Mouse (Mus musculus) kidney, postnatal 0 days (tissue): ENCODE data around the gene Il4ra. TPM values are rescaled to one million over a fixed set of nuclear protein-coding genes. Genes with fewer than 3 reads are reported as not detected.

ENCODE experiments used
- ATAC-seq: fragments of 200-750 bp; cut with Nextera tagmentation; replicated peaks from 2 replicates; pipeline ENCODE4 v1.8.0; 2017; ENCODE audit warnings: low read depth, moderate number of reproducible peaks, moderate TSS enrichment, moderate library complexity; ENCODE audit not compliant: low FRiP score
- DNase-seq: peaks from one replicate; pipeline ENCODE4 v3.0.0-alpha.2; 2016; ENCODE audit warnings: low spot score
- H3K27ac ChIP-seq: fragments of 300-500 bp; sonication (generic); 2 replicates; pipeline ENCODE4 v1.5.1; 2014; ENCODE audit warnings: mild to moderate bottlenecking
- H3K27me3 ChIP-seq: fragments of 300-500 bp; sonication (generic); 2 replicates; pipeline ENCODE4 v1.6.1; 2014; ENCODE audit warnings: low read length, mixed read lengths; ENCODE audit not compliant: insufficient read depth
- H3K36me3 ChIP-seq: fragments of 300-500 bp; sonication (generic); 2 replicates; pipeline ENCODE4 v1.6.1; 2014; ENCODE audit warnings: low read length, mixed read lengths; ENCODE audit not compliant: insufficient read depth
- H3K4me1 ChIP-seq: fragments of 300-500 bp; sonication (generic); replicated peaks from 2 replicates; pipeline ENCODE4 v1.6.1; 2014; ENCODE audit warnings: antibody characterized with exemption, low read length, mixed read lengths; ENCODE audit not compliant: insufficient read depth
- H3K4me2 ChIP-seq: fragments of 300-500 bp; sonication (generic); 2 replicates; pipeline ENCODE4 v1.6.1; 2014; ENCODE audit warnings: mild to moderate bottlenecking, low read length, moderate library complexity, mixed read lengths
- H3K4me3 ChIP-seq: fragments of 300-500 bp; sonication (generic); replicated peaks from 2 replicates; pipeline ENCODE4 v1.5.1; 2014; ENCODE audit warnings: low read depth, low read length
- H3K9ac ChIP-seq: fragments of 300-500 bp; sonication (generic); 2 replicates; pipeline ENCODE4 v1.6.1; 2014; ENCODE audit warnings: low read depth, low read length
- H3K9me3 ChIP-seq: fragments of 300-500 bp; sonication (generic); replicated peaks from 2 replicates; pipeline ENCODE4 v1.6.1; 2016; ENCODE audit warnings: low read length, inconsistent platforms, mixed read lengths
- CTCF ChIP-seq: IDR thresholded peaks from 2 replicates; pipeline ENCODE4 v1.5.1; 2016; ENCODE audit warnings: antibody characterized with exemption, low read depth, mild to moderate bottlenecking, moderate library complexity
- WGBS: fragments of 180-500 bp; shearing (Covaris S2); extraction: QIAGEN DNeasy Blood & Tissue Kit; methylation state at CpG from one replicate; pipeline ENCODE4 v1.1.7; 2014; 5-methylcytosine and 5-hydroxymethylcytosine counted together
- polyA plus RNA-seq: library from polyadenylated mRNA; unstranded; fragments of >200 nt; fragmentation: Nextera tagmentation; extraction: Ambion mirVana; gene quantifications from 2 replicates; pipeline ENCODE4 v1.2.1, GENCODE M21; 2015

The Il4ra gene
- polyA plus RNA-seq, 1 experiment from 2014 or later: 10.0 TPM

DNA sequence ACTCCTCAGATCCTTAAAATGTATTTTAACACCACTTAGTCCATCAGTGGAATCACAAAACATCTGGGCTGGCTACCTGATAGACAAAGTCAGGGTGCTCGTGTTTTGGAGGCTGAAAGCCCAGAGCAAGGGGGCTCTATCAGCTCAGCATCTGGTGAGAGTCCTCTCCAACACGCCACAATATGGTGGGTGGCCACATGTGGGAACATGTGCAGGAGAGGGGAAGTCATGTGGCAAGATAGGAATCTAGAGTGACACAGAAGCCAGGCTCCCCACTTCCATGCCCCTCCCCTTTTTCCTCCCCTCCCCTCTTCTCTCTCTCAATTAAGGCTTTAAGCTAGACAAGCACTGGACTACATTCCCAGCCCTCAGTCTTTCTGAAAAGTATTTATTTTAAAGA is 40.1 kb upstream of the Il4ra start:
- Histone ChIP-seq H3K9ac (no peak overlapping the region), H3K4me1 (no peaks in the 10 kb centered on the region), H3K27me3 (no peaks in the 10 kb centered on the region), H3K4me3 (no peak overlapping the region), H3K9me3 (no peaks in the 10 kb centered on the region), H3K36me3 (no peaks in the 10 kb centered on the region), H3K27ac (no peak overlapping the region), H3K4me2 (no peak overlapping the region)
- 56% methylated on average over 2 of the region's 2 CpGs for WGBS
- ATAC-seq (no peak), DNase-seq (no peak)
- no peak for TF ChIP-seq CTCF

DNA sequence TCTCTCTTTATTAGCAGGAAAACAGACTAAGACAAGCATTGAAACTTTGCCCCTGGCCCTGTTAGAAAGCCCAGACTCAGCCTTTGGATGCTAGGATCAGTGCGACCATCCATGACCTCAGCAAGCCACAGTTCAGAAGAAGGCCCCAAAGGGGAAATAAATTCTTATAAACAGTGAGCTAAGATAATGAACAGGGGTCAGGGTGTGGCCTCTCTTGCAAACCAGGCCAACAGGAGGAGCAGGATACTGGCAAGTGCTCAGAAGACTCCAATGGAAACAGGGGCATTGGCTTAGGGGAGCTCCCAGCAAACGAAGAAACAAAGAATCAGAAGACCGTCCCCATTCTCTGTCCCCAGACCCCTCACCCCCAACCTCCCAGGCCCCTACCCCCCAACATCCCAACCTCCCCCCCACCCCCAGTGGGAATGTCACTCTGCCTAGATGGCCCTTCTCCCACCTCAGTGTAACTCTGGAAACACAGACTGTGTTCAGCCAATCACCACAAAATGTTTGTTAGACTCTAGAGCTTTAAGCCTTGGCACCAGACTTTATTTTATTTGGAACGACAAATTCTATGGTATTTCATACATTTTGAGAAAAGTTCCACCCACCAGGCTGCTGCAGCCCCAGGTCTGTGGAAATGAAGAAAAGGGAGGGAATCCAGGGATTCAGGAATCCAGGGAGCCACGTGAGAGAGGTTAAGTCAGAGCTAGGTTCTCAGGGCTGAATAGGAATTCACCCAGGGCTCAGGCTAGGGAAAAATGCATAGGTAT is 36.7 kb upstream of the Il4ra start:
- Histone ChIP-seq H3K4me2 (no peak overlapping the region), H3K27me3 (no peaks in the 10 kb centered on the region), H3K4me3 (no peak overlapping the region), H3K36me3 (no peaks in the 10 kb centered on the region), H3K4me1 (no peaks in the 10 kb centered on the region), H3K27ac (no peak overlapping the region), H3K9me3 (no peaks in the 10 kb centered on the region), H3K9ac (no peak overlapping the region)
- WGBS: 62% methylated on average over 5 of the region's 5 CpGs
- no peak for TF ChIP-seq CTCF
- DNase-seq (peak; percentile 56), ATAC-seq (no peak)

GRCm38 (mm10) chr7:125516723-125517122 is 35.2 kb upstream of the Il4ra start:
- Histone ChIP-seq H3K36me3 (no peaks in the 10 kb centered on the region), H3K4me1 (no peaks in the 10 kb centered on the region), H3K27ac (no peak overlapping the region), H3K4me3 (no peak overlapping the region), H3K27me3 (no peaks in the 10 kb centered on the region), H3K4me2 (no peak overlapping the region), H3K9ac (no peak overlapping the region), H3K9me3 (no peaks in the 10 kb centered on the region)
- DNase-seq (no peak), ATAC-seq (no peak)
- no peak for TF ChIP-seq CTCF
- 89% methylated on average over 8 of the region's 8 CpGs for WGBS

GRCm38 (mm10) chr7:125517470-125517869 is 34.5 kb upstream of the Il4ra start:
- no peak overlapping the region for H3K9ac ChIP-seq
- no peaks in the 10 kb centered on the region for H3K9me3 ChIP-seq
- H3K4me3 ChIP-seq: no peak overlapping the region
- no peaks in the 10 kb centered on the region for H3K36me3 ChIP-seq
- no peak overlapping the region for H3K4me2 ChIP-seq
- TF ChIP-seq CTCF: no peak
- DNase-seq (no peak), ATAC-seq (no peak)
- H3K4me1 ChIP-seq: no peaks in the 10 kb centered on the region
- WGBS: 85% methylated on average over 6 of the region's 6 CpGs
- no peak overlapping the region for H3K27ac ChIP-seq
- no peaks in the 10 kb centered on the region for H3K27me3 ChIP-seq

GRCm38 (mm10) chr7:125519715-125520114 is 32.2 kb upstream of the Il4ra start:
- ATAC-seq: no peak
- Histone ChIP-seq H3K27ac (no peak overlapping the region), H3K27me3 (no peaks in the 10 kb centered on the region), H3K36me3 (no peaks in the 10 kb centered on the region), H3K9ac (no peak overlapping the region), H3K4me1 (no peaks in the 10 kb centered on the region), H3K4me3 (no peak overlapping the region), H3K4me2 (no peak overlapping the region), H3K9me3 (no peaks in the 10 kb centered on the region)
- DNase-seq: no peak
- no peak for TF ChIP-seq CTCF
- 82% methylated on average over 3 of the region's 3 CpGs for WGBS

GRCm38 (mm10) chr7:125523051-125523450 is 28.9 kb upstream of the Il4ra start:
- 62% methylated on average over 3 of the region's 3 CpGs for WGBS
- Histone ChIP-seq H3K9me3 (no peaks in the 10 kb centered on the region), H3K4me3 (no peak overlapping the region), H3K4me1 (no peaks in the 10 kb centered on the region), H3K27me3 (no peaks in the 10 kb centered on the region), H3K36me3 (no peaks in the 10 kb centered on the region), H3K27ac (no peak overlapping the region), H3K4me2 (no peak overlapping the region), H3K9ac (no peak overlapping the region)
- DNase-seq: no peak
- no peak for ATAC-seq
- TF ChIP-seq CTCF: no peak

DNA sequence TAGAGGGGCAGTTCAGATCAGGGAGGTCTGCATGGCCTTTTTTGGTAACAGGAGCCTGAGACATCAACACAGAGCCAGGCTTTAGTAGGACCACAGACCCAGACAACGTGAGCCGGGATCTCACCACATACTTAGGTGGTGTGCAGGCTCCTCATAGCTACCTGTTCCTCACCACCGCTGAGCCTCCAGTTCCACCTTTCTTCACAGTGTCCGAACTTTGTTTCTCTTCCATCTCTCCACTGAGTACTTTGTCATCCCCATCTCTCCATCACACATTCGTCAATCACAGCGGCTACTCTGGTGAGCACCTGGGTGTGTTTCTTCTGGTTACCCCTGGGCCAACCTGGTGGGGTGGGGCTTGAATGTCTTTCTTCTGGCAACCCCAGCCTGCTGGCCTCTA is 24.7 kb upstream of the Il4ra start:
- DNase-seq (no peak), ATAC-seq (no peak)
- TF ChIP-seq CTCF: no peak
- no peak overlapping the region for H3K4me3 ChIP-seq
- H3K27ac ChIP-seq: no peak overlapping the region
- 86% methylated on average over 6 of the region's 6 CpGs for WGBS
- H3K27me3 ChIP-seq: no peaks in the 10 kb centered on the region
- H3K4me2 ChIP-seq: no peak overlapping the region
- no peaks in the 10 kb centered on the region for H3K4me1 ChIP-seq
- no peaks in the 10 kb centered on the region for H3K9me3 ChIP-seq
- no peaks in the 10 kb centered on the region for H3K36me3 ChIP-seq
- no peak overlapping the region for H3K9ac ChIP-seq
